Mouse (Mus musculus) stomach, embryonic 15.5 days (tissue): ENCODE measurements around the gene Ncmap. TPM values are rescaled to one million over a fixed set of nuclear protein-coding genes. Genes with fewer than 3 reads are reported as not detected.
"Not testable (repeated sequence)": the region's sequence is repeated elsewhere in the genome, so short reads cannot be mapped to it uniquely, and the experiment has no call there.

Experiments
- ATAC-seq: fragments of 200-750 bp; cut with Nextera tagmentation; 2 replicates; pipeline ENCODE4 v1.8.0; 2017; ENCODE audit warnings: low read depth, moderate number of reproducible peaks, moderate TSS enrichment; ENCODE audit not compliant: insufficient read depth, low FRiP score
- H3K27ac ChIP-seq: fragments of 300-500 bp; sonication (generic); 2 replicates; pipeline ENCODE4 v1.5.1; 2015; ENCODE audit warnings: mild to moderate bottlenecking, inconsistent platforms
- H3K27me3 ChIP-seq: fragments of 300-500 bp; sonication (generic); replicated peaks from 2 replicates; pipeline ENCODE4 v1.6.1; 2015; ENCODE audit warnings: inconsistent platforms
- H3K36me3 ChIP-seq: fragments of 300-500 bp; sonication (generic); 2 replicates; pipeline ENCODE4 v1.6.1; 2015; ENCODE audit warnings: inconsistent platforms
- H3K4me1 ChIP-seq: fragments of 300-500 bp; sonication (generic); 2 replicates; pipeline ENCODE4 v1.6.1; 2015; ENCODE audit warnings: inconsistent platforms
- H3K4me2 ChIP-seq: fragments of 300-500 bp; sonication (generic); 2 replicates; pipeline ENCODE4 v1.6.1; 2015; ENCODE audit warnings: mild to moderate bottlenecking, inconsistent platforms
- H3K4me3 ChIP-seq: fragments of 300-500 bp; sonication (generic); replicated peaks from 2 replicates; pipeline ENCODE4 v1.5.1; 2015; ENCODE audit warnings: inconsistent platforms
- H3K9ac ChIP-seq: fragments of 300-500 bp; sonication (generic); 2 replicates; pipeline ENCODE4 v1.6.1; 2015; ENCODE audit warnings: inconsistent platforms
- H3K9me3 ChIP-seq: fragments of 300-500 bp; sonication (generic); 2 replicates; pipeline ENCODE4 v1.6.1; 2016; ENCODE audit warnings: inconsistent platforms
- WGBS: fragments of 180-500 bp; shearing (Covaris S2); methylation state at CpG from one replicate; pipeline ENCODE4 v1.1.7; 2015; 5-methylcytosine and 5-hydroxymethylcytosine counted together
- polyA plus RNA-seq: library from polyadenylated mRNA; unstranded; fragments of >200 nt; fragmentation: Nextera tagmentation; extraction: Ambion mirVana; gene quantifications from 2 replicates; pipeline ENCODE4 v1.2.1, GENCODE M21; 2015

Gene Ncmap
- polyA plus RNA-seq, 1 experiment from 2014 or later: 21.9 TPM

GRCm38 (mm10) chr4:135362828-135363227 is 35.2 kb downstream of the Ncmap start:
- Histone ChIP-seq H3K4me2 (no peak overlapping the region), H3K9me3 (no peaks in the 10 kb centered on the region), H3K36me3 (no peaks in the 10 kb centered on the region), H3K4me3 (no peak overlapping the region), H3K9ac (no peak overlapping the region), H3K4me1 (no peaks in the 10 kb centered on the region), H3K27me3 (no peaks in the 10 kb centered on the region), H3K27ac (no peak overlapping the region)
- WGBS: 41% methylated on average over 6 of the region's 6 CpGs
- no peak for ATAC-seq

GRCm38 (mm10) chr4:135361722-135362121 is 36.3 kb downstream of the Ncmap start:
- Histone ChIP-seq H3K4me2 (no peak overlapping the region), H3K36me3 (no peaks in the 10 kb centered on the region), H3K27ac (no peak overlapping the region), H3K4me1 (no peaks in the 10 kb centered on the region), H3K9ac (no peak overlapping the region), H3K4me3 (no peak overlapping the region), H3K27me3 (no peaks in the 10 kb centered on the region), H3K9me3 (no peaks in the 10 kb centered on the region)
- no peak for ATAC-seq
- WGBS: 82% methylated on average over 12 of the region's 12 CpGs

- no peak overlapping the region for H3K4me3 ChIP-seq
- peaks cover 8% of the 10 kb centered on the region; the same call in 1 of the 2 replicates for H3K4me1 ChIP-seq
- no peak overlapping the region for H3K9ac ChIP-seq
- no peak overlapping the region for H3K27ac ChIP-seq
- no peak for ATAC-seq
- no peaks in the 10 kb centered on the region for H3K36me3 ChIP-seq
- no peaks in the 10 kb centered on the region for H3K9me3 ChIP-seq
- no peaks in the 10 kb centered on the region for H3K27me3 ChIP-seq
- 2% methylated on average over 6 of the region's 6 CpGs for WGBS
- no peak overlapping the region for H3K4me2 ChIP-seq
These were observed 39.3 kb downstream of the Ncmap start for GRCm38 (mm10) chr4:135358736-135359135.

GRCm38 (mm10) chr4:135357221-135357920 is 40.7 kb downstream of the Ncmap start:
- Histone ChIP-seq H3K36me3 (no peaks in the 10 kb centered on the region), H3K4me3 (no peak overlapping the region), H3K27me3 (no peaks in the 10 kb centered on the region), H3K9me3 (no peaks in the 10 kb centered on the region), H3K4me2 (no peak overlapping the region), H3K9ac (no peak overlapping the region), H3K4me1 (peaks cover 8% of the 10 kb centered on the region; the same call in 1 of the 2 replicates), H3K27ac (no peak overlapping the region)
- 77% methylated on average over 12 of the region's 12 CpGs for WGBS
- ATAC-seq: no peak

GRCm38 (mm10) chr4:135355886-135356550 is 42.0 kb downstream of the Ncmap start:
- 64% methylated on average over 9 of the region's 9 CpGs for WGBS
- H3K9me3 ChIP-seq: no peaks in the 10 kb centered on the region
- H3K27ac ChIP-seq: peak overlapping the region; percentile 49
- ATAC-seq: no peak
- no peak overlapping the region for H3K9ac ChIP-seq
- H3K4me1 ChIP-seq: peaks cover 16% of the 10 kb centered on the region; the same call in 1 of the 2 replicates
- H3K4me2 ChIP-seq: no peak overlapping the region
- H3K27me3 ChIP-seq: no peaks in the 10 kb centered on the region
- H3K4me3 ChIP-seq: no peak overlapping the region
- no peaks in the 10 kb centered on the region for H3K36me3 ChIP-seq

GRCm38 (mm10) chr4:135354751-135355150 is 43.3 kb downstream of the Ncmap start:
- not testable (repeated sequence) for H3K4me3 ChIP-seq, H3K4me2 ChIP-seq, H3K36me3 ChIP-seq, ATAC-seq, H3K27me3 ChIP-seq, H3K9me3 ChIP-seq, H3K9ac ChIP-seq
- Histone ChIP-seq H3K4me1 (peaks cover 20% of the 10 kb centered on the region; the same call in 1 of the 2 replicates), H3K27ac (peak overlapping the region; percentile 100)

- 10% methylated on average over 12 of the region's 12 CpGs for WGBS
- ATAC-seq: no peak
- H3K4me2 ChIP-seq: peak overlapping the region; percentile 61
These were observed 44.1 kb downstream of the Ncmap start for GRCm38 (mm10) chr4:135353794-135354450.

GRCm38 (mm10) chr4:135353066-135353793 is 44.8 kb downstream of the Ncmap start, which contains the start of gene Srrm1:
Gene Srrm1, minus strand, starts transcription at chr4:135353321.
- H3K9me3 ChIP-seq: no peaks in the 10 kb centered on the region
- H3K9ac ChIP-seq: peak within 1 kb of the TSS; percentile 99
- peak within 1 kb of the TSS; percentile 100 for H3K27ac ChIP-seq
- H3K36me3 ChIP-seq: no peaks in the 10 kb centered on the region
- peak; percentile 93 for ATAC-seq
- H3K4me3 ChIP-seq: peak within 1 kb of the TSS; percentile 99
- H3K27me3 ChIP-seq: no peaks in the 10 kb centered on the region
- peaks cover 20% of the 10 kb centered on the region; the same call in 1 of the 2 replicates for H3K4me1 ChIP-seq
- WGBS: under 1% methylated on average over 68 of the region's 69 CpGs
- H3K4me2 ChIP-seq: peak within 1 kb of the TSS; percentile 69

More at GRCm38 (mm10) chr4:135353794-135354450, 44.1 kb downstream of the Ncmap start:
- H3K27me3 ChIP-seq: no peaks in the 10 kb centered on the region
- H3K27ac ChIP-seq: peak overlapping the region; percentile 100
- H3K4me3 ChIP-seq: peak overlapping the region; percentile 99
- no peaks in the 10 kb centered on the region for H3K9me3 ChIP-seq
- H3K9ac ChIP-seq: peak overlapping the region; percentile 29; the same call in 1 of the 2 replicates
- no peaks in the 10 kb centered on the region for H3K36me3 ChIP-seq
- peaks cover 20% of the 10 kb centered on the region; the same call in 1 of the 2 replicates for H3K4me1 ChIP-seq

GRCm38 (mm10) chr4:135352326-135353065 is 45.5 kb downstream of the Ncmap start:
- Histone ChIP-seq H3K4me2 (peak overlapping the region; percentile 69), H3K4me1 (peaks cover 20% of the 10 kb centered on the region; the same call in 1 of the 2 replicates), H3K36me3 (no peaks in the 10 kb centered on the region), H3K4me3 (peak overlapping the region; percentile 99), H3K9me3 (no peaks in the 10 kb centered on the region), H3K9ac (peak overlapping the region; percentile 99), H3K27ac (peak overlapping the region; percentile 93), H3K27me3 (no peaks in the 10 kb centered on the region)
- ATAC-seq: peak; percentile 11; the same call in 1 of the 2 replicates
- WGBS: under 1% methylated on average over 57 of the region's 67 CpGs

- no peaks in the 10 kb centered on the region for H3K9me3 ChIP-seq
- WGBS: 80% methylated on average over 14 of the region's 14 CpGs
- no peaks in the 10 kb centered on the region for H3K4me1 ChIP-seq
- H3K27me3 ChIP-seq: no peaks in the 10 kb centered on the region
- H3K9ac ChIP-seq: no peak overlapping the region
- H3K4me3 ChIP-seq: no peak overlapping the region
- no peak for ATAC-seq
- H3K4me2 ChIP-seq: no peak overlapping the region
- H3K36me3 ChIP-seq: peaks cover 67% of the 10 kb centered on the region
- H3K27ac ChIP-seq: peak overlapping the region; percentile 32; the same call in 1 of the 2 replicates
These were observed 60.6 kb downstream of the Ncmap start for GRCm38 (mm10) chr4:135337376-135337942.

GRCm38 (mm10) chr4:135336023-135336357 is 62.0 kb downstream of the Ncmap start:
- no peak overlapping the region for H3K4me3 ChIP-seq
- H3K36me3 ChIP-seq: peaks cover 69% of the 10 kb centered on the region
- no peak overlapping the region for H3K9ac ChIP-seq
- 75% methylated on average over 3 of the region's 3 CpGs for WGBS
- no peak overlapping the region for H3K4me2 ChIP-seq
- ATAC-seq: no peak
- no peaks in the 10 kb centered on the region for H3K4me1 ChIP-seq
- H3K27ac ChIP-seq: peak overlapping the region; percentile 27; the same call in 1 of the 2 replicates
- H3K27me3 ChIP-seq: no peaks in the 10 kb centered on the region
- H3K9me3 ChIP-seq: no peaks in the 10 kb centered on the region
